Mouse (Mus musculus) large intestine, adult 2 months (tissue): ENCODE data around the gene Zfp511. TPM values are rescaled to one million over a fixed set of nuclear protein-coding genes. Genes with fewer than 3 reads are reported as not detected.

Experiments used
- DNase-seq: peaks from one replicate; pipeline ENCODE4 v3.0.0-alpha.2; 2012; ENCODE audit warnings: low read depth, low spot score
- WGBS: fragments of 180-500 bp; shearing (Covaris S2); methylation state at CpG from one replicate; pipeline ENCODE4 v1.1.7; 2018; 5-methylcytosine and 5-hydroxymethylcytosine counted together
- polyA plus RNA-seq: library from polyadenylated mRNA; depleted of rRNA; stranded (reverse); fragments of >200 nt; gene quantifications from 2 replicates; pipeline ENCODE4 v1.2.3, GENCODE M21; 2012; rRNA removed

The Zfp511 gene
- polyA plus RNA-seq, result 36.7 and 52.9 TPM in 2 replicates

DNA sequence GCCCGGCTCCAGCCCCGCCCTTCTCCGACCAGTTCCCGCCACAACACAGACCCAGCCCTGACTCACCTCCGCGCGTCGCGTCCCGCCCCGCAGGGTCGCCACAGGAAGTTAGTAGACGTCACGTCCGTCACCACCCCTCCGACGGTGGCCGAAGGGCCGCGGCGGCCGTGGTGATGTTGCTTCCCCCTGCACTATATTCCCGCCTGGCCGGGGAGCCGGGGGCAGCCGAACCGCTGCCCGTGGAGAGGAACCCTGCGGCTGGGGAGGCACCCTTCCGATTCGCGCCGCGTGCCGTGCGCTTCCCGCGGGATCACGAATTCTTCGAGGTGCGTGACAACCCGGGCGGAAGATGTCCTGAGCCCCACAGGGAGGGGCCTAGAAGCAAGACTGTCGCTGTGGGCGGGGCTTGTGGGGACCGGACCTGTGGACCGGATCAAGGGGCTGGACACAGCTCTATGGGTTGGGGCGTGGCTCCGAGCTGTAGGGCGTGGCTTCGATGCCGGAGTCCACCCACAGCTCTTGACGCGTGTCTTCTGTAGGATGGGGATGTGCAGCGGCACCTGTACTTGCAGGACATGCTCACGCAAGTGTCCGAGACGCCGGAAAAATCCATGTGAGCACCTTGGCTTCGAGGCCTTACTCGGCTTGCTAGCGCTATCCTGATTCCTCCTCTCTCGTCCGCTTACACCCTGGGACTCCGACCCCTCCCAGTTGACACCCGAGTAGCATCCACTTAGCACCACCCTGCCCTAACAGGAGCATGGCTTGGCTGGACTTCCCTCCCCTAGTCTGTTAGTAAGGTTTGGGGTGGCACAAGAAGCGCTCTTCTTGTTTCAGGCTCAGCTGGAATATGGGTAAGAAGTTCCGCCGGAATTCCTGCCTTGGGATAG, at the start of gene Zfp511, which contains the start of gene Tubgcp2:
Gene Zfp511, plus strand, starts transcription at position 111 of the 890 bp plus-strand sequence.
Gene Tubgcp2, minus strand, starts transcription at position 389 of the 890 bp plus-strand sequence.
- 1% methylated on average over 69 of the region's 69 CpGs for WGBS
- DNase-seq, result peak; percentile 89

DNA sequence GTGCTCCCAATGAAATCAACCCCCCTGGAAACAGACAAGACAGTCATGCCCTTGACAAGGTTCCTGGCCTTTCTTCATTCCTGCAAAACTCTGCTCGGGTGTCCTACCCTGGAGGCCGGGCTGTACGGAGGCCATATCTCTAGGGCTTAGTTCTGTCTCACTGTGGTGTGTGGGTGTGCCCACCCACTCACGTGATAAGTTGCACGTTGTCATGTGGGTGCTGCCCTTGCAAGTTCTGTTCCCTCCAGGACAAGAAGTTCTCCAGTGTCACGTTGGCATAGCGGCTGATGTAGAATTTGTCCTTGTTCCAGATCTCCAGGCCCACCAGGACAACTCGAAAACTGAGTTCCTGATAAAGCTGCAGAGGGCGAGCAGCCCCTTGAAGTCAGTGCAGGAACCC, 47.9 kb upstream of the Zfp511 start:
- no peak for DNase-seq
- WGBS, result 81% methylated on average over 9 of the region's 9 CpGs

DNA sequence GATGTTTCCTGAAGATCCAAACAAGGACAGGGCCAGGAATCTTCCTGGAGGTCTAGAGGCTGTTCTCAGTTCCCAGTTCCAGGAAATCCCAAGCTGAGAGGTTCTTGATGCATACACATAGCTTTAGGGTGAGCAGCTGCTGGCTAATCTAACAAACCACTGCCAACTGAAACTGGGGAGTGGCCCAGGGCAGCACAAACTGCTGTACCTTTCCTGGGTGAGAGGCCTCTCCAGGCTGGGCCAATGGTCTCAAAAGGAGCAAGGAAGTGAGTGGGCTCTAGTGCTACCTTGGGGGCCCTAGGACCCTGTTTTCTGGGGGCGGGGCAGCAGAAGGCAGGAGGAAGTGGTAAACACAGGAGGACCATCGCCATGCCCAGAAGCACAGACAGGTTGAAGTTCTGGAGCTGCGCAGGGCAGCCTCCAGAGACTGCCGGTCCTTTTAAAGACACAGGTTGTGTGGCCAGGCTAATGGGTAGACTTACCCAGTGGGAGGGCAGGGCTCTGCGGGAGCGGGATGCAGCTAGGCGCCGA, 45.3 kb upstream of the Zfp511 start:
- no peak for DNase-seq
- 58% methylated on average over 8 of the region's 8 CpGs for WGBS

DNA sequence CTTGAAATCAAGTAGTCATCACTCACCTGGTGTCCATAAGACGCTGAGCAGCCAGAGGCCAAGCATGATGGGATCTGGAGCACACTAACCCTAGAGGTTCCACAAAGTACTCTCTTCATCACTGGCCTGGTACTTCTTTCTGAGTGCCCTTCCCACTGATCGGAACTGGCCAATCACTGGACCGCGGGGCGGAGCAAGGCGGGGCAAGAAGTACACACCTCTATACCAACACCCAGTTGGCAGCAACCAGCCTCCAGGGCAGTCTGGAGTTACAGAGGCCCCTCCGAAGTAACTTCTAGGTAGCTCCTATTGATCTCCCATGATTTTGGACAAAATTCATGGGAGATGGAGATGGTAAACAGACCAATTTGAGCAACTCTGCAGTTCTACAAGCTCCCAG, 43.8 kb upstream of the Zfp511 start, which contains the start of gene Adam8:
Gene Adam8, minus strand, starts transcription at position 157 of the 400 bp plus-strand sequence.
- 22% methylated on average over 7 of the region's 7 CpGs for WGBS
- DNase-seq, result no peak

DNA sequence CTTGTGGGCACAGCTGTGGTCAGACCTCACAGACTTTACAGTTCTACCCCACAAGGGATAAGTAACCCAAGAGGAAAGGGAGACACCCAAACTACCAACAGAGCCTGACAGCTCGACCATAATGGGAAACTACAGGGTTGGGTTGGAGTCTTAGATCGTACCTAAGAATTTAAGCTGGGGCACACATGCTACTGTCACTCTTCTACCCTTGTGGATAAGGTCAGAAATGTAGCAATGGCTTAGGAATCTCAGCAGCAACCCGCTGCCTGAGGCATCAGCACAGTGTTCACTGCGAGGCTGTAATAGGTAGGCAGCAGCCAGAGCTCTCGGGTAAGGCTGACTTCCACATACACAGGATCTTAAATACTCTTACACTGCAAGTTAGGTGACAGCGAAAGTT, 42.7 kb upstream of the Zfp511 start:
- WGBS, result 89% methylated on average over 6 of the region's 6 CpGs
- no peak for DNase-seq

DNA sequence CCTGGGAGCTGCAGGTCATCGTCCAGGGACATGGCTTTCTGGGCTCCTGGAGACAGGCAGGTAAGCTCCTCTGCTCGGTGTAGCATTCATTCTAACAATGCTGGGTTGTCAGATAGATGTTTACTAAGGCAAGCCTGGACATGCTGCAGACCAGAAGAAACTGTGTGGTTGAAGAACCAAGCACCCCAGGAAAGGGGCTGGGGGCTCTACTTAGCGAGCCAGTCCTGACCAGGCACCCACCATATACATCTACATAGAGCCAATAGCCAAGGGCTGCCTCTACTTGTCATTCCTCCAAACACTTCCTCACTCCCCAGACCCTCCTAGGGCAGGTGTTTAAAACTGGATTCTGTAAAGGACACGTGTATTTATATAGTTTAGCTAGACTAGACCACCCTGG, 42.0 kb upstream of the Zfp511 start:
- 83% methylated on average over 4 of the region's 4 CpGs for WGBS
- no peak for DNase-seq

DNA sequence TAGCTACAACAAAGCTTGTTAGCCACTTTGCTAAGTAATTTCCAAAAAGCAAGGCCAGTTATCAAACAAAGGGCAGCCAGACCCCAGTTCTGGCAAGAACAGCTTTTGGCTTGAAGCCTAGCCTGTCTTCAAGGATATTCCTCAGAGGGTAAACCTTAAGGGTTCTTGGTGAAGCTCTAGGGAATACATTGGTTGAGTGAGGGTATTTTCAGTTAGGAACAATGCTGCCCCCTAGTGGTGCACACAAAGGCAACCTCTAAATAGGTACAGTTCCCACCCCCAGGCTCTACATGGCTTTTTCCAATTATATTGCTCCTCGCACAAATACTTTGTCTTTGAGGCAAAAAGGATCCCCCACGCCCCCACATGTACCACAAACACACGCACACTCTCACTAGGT, 41.5 kb upstream of the Zfp511 start:
- 37% methylated on average over 3 of the region's 3 CpGs for WGBS
- no peak for DNase-seq

DNA sequence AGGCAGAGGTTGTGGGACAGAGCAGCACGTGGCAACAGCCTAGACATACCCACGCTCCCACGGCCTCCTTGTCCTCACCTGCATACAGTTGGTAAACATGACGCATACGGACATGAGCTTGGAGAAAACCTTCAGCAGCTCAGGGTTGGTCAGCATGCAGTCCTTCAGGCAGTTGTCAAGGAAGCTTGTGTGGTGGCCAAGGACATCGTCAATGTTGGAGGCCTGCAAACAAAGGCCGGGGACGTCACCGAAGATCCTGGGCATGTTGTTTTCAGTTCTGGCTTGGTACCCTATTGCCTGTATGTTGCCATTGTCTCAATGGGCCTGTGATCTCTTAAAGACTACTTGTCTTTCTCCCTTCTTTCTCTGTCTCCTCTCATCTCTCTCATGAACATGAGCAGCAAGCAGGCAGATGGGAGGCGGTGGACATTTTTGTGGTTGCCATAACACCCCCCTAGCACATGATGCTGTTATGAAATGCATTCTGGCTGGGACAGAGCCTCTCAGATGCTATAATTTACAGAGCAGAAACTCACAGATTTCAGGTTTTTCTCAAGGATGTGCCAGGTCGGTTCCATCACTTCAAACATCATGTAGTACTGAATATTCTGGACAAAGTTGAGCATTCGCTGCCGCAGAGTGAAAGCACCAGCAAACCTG, 37.4 kb upstream of the Zfp511 start:
- WGBS, result 95% methylated on average over 13 of the region's 13 CpGs
- no peak for DNase-seq

DNA sequence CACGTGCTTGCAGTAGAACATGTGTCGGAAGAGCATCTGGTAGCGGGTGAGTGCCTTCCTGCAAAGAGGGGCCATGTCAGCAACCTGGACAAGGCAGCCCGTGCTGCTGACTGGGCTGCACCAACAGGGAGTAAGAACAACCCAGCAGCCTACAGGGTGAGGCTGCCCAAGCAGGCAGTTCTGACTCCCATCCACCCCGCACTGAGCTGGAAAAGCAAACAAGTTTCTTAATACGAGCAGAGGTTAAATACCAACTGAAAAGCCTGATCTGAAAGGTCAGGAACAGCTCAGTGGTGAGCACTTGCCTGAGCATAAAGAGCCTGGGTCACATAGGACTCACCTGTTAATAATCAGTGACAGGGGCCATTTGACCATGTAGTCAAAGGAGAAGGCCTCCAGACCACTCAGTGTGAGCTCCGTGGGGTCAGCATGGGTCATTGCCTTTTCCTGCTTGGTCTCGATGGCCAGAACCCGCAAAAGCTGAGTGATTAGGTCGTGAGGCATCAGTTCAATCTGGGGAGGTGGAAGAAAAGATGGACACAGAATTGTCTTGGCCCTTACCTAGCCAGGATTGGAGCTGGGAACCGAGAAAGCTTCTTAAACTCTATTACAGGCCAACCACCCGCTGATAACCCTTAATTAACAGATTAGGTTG, 35.0 kb upstream of the Zfp511 start:
- no peak for DNase-seq
- WGBS, result 86% methylated on average over 12 of the region's 12 CpGs

DNA sequence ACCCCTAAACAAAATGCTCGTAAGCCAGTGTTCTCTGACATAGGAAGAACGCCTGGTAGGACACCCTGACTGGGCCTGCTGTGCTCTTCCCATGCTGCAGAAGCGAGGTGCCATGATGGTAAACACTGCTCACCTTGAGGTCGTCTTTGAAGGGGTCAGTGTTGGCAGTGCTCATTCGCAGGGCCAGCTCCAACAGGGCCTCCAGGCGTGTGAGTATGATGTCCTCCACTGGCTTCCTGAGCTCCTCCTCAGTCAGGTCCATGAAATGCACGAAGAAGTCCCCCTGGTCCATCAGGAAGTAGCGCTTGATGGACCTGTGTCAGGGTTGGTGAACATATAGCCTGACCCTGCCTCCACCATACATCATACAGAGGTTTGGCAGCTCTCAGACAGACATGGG, 31.5 kb upstream of the Zfp511 start:
- DNase-seq, result no peak

DNA sequence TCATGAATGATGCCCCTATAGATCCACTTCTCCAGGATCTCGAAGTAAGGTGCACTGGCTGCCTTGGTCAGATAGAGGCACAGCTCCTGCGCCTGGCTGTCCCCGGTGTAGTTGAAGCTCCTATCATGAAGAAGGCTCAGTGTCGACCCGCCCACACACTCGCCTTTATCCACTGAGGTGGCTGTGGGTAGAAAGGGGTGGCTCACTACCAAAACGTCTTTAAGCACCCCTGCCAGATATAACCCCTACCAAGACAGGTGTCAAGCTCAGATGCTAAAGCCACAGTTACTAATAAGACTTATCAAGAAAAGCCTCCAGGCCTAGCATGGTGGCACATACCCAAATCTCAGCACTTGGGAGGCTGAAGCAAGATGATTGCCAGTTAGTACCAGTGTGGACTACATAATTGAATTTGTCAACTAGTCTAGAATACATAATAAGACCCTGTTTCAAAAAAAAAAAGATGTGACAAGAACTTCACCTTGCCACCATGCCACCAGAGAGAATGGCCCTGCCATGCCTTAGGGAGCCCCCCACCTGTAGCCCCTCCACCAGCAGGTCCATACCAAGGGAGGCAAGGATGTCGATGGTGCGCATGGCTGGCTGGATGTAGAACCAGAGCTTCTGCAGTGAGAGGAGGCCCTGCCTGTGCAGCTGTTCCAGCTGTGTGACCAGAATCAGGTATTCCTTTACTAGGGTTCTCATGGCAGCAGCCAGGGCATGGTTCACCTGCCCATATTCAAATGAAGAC, 29.2 kb upstream of the Zfp511 start:
- WGBS, result 95% methylated on average over 9 of the region's 9 CpGs
- DNase-seq, result no peak

More for the DNA sequence above, 31.5 kb upstream of the Zfp511 start:
- 89% methylated on average over 8 of the region's 8 CpGs for WGBS

DNA sequence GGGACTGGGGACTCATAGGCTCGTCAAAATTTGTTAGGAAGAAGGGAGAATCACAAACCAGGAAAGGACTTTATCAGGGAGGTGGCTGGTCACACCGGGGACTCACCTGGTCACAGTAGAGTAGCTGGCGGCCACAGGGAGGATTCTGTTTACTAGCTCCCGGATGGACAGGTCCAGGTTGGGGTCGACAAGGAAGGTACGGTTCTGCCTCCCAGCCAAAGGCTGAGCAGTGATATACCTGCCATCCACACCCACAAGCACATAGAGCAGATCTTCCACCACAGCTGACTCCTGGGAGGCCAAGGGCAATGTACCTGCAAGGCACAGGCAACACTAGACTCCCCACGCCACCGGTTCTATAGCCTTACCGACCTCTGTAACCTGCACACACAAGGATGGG, 28.4 kb upstream of the Zfp511 start:
- 70% methylated on average over 9 of the region's 9 CpGs for WGBS
- DNase-seq, result no peak

DNA sequence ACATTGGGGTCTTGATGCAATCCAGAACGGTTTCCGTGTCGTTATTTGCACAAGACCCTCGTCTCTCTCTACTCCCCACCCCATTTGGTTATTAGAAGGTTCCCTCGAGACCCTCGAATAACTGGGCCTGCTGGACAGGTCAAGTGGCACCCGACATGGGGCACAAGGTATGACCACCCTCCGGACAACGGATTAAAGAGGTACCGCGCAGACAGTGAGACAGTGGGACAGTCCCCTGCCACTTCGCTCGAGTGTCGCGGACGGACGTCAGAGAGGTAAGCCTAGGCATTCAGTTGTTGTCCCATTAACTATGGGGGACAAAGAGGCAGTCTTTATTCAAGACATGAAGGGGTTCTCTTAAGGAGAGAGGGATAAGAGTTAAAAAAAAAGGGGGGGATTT, 24.9 kb upstream of the Zfp511 start:
- no peak for DNase-seq
- 97% methylated on average over 17 of the region's 17 CpGs for WGBS

DNA sequence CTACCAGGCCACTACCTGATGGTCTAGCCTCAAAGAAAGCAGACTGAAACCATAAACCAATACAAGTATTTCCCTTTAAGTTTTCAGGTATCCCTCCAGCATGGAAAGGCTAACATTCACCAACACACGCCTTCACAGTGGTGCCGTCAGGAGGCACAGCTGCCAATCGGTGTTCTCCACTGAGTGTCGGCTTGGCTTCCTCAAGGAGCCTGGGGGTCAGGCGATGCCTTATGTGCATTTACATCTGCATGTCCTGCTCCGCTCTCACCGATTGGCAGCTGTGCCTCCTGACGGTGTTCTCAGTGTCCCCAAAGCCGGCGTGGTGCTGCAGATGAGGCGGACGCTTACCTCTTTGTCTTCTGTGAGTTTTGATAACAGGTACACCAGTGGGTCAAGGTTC, 4.4 kb upstream of the Zfp511 start:
- WGBS, result 96% methylated on average over 12 of the region's 12 CpGs
- DNase-seq, result no peak

DNA sequence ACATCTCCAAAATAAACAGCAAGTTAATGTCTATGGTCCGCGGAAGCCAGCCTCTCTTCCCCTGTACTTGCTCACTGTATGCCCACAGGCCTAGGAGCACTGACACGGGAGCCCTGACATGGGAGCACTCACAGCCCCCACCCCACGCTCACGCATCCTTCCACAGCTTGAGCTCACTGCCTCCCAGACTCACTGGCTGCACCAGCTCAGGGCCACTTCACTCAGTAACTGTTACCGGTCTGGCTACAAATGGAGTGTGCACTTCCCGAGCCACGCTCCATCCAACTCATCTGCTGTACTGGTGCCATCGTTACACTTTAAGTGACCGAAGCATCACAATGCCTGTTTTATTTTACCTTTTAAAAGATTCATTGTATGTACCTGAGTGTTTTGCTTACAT, 3.8 kb upstream of the Zfp511 start:
- no peak for DNase-seq
- WGBS, result 96% methylated on average over 10 of the region's 10 CpGs

DNA sequence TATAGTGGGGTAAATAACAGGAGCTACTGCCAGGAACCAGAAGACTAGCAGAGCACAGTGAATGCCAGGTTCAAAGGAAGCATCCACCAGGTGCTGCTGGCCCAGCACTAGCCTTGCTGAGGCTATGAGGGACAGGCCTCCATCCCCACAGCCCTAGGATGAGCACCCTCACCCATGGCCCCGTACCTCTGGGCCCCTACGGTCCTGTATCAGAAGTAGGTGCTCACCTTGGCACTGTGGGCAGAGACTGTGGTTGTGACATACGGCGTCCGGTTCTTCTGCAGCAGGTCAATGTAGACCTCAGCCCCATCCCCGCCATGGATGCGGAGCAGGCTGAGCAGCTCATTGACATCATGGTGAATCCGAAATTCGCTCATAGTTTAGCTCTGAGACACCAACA, 2.8 kb upstream of the Zfp511 start:
- no peak for DNase-seq
- WGBS, result 96% methylated on average over 9 of the region's 9 CpGs

DNA sequence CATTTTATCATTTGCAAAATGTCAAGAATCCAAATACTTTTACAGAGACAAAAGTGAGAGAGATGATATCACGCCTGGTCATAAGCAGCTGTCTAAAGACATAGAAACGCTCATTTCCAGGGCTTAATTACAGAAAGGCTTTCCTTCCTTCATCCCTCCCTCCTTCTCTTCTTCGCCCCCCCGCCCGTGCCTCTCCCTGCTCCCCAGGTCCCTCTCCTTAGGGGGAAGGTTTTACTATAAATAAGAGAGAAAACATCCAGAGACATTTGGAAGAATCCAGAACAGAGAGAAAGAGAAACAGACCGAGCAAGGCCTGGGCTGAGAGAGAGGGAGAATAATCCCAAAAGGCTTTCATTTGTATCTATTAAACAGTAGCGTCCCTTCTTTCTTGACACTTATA, 735 bp upstream of the Zfp511 start:
- WGBS, result 6% methylated on average over 7 of the region's 7 CpGs
- no peak for DNase-seq

DNA sequence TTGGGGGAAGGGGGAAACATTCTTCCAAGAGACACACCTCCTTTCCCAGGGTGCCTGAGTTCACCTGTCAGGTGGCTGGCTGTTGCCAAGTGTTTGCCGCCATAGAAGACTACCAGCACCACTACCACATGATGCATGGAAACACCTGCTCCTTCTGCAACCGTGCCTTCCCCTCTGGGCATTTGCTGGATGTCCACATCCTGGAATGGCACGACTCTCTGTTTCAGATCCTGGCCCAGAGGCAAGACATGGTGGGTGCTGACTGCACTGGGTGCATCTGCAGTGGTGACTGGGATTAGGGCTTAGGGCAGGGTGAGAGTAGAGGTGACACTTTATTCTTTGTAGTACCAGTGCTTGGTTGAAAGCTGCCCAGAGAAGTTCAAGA, 972 bp downstream of the Zfp511 start:
- DNase-seq, result no peak
- 26% methylated on average over 3 of the region's 3 CpGs for WGBS

DNA sequence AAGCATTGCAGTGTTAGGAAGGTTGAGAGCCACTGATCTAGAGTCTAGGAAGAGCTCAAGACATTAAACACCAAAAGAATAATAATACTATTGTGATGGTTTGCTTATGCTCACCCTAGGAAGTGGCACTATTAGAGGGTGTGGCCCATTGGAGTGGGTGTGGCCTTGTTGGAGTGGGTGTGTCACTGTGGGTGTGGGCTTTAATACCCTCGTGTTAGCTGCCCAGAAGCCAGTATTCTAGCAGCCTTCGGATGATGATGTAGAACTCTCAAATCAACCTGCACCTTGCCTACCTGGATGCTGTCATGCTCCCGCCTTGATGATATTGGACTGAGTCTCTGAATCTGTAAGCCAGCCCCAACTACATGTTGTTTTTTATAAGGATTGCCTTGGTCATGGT, 6.5 kb downstream of the Zfp511 start:
- DNase-seq, result no peak
- 46% methylated on average over 3 of the region's 3 CpGs for WGBS

DNA sequence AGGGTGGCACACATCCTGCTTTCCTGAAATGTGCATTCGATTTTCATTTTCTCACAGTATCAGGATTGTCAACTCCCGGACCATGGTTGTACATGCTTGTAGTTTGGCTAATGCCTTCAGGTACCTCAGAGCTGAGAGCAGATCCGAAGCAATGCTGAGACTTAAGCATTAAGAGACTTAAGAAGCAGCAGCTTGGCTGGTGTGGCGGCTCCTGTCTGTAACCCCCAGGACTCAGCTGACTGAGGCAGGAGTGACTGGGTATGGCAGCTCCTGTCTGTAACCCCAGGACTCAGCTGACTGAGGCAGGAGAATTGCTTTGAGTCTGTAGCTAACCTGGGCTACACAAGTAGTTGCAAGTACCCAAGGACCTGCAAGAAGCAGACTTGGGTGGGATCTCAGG, 9.4 kb downstream of the Zfp511 start:
- no peak for DNase-seq
- 75% methylated on average over 4 of the region's 4 CpGs for WGBS
